Mouse (Mus musculus): Measurements from ENCODE around the gene Cers3.

Cers3 gene

DNA sequence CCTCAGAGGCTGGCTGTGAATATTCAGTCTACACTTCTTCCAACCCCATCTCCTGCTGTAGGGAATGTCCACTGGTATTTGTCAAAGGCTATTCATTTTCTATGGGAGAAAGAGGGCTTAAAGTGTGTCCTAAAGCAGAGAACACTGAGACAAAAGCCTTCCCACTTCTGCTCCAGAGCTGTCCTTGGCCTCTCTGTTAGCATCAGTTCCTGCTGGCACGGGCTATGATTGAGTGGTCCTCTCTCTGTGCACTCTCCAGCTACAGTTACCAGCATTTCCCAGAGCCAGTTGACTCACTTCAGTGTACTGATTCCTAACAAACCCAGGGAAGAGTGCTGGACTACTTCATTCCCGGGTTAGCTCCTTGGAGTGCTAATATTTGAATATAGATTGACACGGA lies 43.2 kb downstream of the Cers3 start:
- DNase-seq: no peak

DNA sequence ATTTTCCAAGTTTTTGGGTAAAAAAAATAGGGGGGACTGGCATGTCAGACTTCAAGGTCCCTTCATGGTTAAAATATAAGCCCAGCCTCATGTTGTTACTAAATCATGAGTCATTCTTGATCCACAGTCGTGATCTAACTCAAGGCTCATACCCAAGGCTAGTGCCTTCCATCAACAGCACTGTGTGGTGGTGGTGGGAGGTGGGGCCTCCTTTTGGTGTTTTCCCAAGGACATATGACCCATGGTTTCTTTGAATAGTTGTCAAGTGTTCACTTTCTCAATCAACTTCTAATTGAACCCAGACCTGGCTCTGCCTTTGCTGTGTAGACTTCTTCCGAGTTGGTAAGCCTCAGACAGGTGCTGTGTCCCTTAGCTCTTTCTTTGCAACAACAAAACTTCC lies 44.5 kb downstream of the Cers3 start:
- DNase-seq: no peak

DNA sequence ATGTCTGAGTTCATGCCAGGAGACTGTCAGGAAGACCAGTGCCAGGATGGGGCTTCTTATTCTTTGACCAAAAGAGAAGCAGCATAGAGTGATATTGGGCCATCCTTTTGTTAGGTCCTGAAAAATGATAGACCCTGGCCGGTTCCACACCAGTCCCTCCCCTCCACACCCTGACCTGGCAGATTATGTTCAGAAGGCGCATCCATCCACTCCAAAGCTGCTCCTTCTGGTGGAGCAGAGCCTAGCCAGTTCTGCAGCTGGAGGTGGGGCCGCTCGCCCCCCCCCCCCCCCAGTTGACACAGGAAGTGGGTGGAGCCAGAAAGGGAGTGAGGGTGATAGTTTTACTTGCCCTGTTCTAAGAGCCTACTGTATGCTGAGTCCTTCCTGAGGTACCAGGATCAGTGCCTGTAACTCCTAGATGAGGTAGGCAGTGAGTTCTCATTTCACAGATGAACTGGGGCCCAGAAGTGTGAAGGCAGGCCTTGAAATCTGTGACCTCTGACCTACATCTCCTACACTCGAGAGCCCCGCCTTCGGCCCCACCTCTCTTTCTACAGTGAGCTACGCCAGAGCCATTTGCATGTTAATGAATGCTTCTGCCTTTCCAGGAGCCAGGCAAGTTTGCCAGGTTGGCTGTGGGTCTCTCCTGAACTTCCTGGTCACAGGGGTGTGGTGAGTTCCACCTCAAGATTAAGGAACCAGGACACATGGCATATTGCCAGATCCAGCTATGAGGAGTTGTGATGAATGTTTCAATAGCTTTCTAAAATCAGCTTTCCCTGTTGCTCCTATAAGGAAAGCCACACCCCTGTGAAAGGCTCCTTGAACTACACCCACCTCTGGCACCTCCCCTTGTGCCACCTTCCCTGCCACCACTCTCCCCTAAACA lies 46.8 kb downstream of the Cers3 start:
- no peak for DNase-seq

DNA sequence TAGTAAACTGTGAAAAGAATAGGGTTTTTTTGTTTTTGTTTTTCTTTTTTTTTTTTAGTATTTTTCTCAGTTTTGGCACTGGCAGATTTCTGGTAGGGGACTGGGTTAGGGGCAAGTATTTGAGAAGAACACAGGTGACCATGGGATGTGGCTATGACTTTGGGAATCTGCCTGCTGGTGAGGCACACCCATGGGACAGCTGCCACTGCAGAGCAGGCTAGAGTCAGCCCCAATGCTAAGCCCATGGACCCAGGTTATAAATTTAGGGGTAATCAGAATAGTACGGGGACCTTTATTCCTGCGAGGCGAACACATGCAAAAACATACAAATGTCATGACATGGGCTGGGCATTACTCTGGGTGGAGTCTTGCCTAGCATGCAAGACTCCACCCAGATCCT lies 47.7 kb downstream of the Cers3 start:
- DNase-seq: no peak

DNA sequence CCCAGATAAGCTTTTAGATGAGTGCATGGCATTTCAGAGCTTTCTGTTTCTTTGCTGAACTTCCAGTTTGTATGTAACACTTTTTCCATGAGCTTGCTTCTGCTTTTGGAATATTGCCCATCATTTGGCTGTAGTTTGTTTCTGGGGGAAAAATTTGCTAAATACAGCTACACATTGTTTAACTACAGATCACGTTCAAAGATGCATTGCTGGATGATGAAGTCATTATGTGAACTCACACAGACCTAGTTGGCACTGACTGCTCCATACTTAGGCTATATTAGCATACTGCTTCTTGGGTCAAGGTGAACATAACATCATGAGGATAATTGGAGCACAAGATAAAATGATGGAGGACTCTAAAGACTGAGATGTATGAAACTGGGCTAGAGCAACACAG lies 53.6 kb downstream of the Cers3 start:
- no peak for DNase-seq

DNA sequence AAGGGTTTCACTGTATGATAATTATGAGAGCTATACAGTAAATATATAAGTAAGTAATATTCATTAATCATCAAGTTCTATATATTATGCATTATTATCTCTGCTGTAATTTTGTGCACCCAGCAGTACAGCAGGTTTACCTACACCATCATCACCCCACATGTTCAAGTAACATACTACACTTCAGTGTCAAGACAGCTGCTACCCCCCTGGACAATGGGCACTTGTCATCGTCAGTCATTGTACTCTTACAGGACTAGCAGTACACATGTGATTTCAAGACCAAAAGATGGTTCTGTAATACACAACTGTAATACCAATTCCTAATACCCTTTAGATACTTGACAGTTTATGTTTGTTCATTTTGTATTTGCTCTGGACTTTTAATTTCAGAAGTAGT lies 54.0 kb downstream of the Cers3 start:
- DNase-seq: no peak

DNA sequence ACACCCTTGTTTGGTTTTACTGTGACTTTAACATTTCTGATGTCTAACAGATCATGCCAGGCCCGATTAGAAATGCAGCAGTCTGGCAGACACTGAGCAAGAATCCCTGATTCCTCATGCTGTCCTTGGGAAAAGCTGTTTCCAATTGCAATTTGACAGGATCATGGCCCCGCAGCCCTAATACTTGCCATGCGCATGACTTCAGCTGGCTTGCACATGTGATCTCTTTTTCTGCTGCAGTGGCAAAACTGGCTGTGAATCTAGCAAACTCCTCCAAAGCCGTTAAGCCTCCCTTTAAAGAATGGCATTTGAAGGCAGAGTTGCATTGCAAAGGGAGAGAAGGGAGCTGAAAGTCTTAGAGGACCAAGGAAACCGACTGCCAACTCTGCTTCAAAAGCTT lies 55.5 kb downstream of the Cers3 start:
- DNase-seq: no peak

DNA sequence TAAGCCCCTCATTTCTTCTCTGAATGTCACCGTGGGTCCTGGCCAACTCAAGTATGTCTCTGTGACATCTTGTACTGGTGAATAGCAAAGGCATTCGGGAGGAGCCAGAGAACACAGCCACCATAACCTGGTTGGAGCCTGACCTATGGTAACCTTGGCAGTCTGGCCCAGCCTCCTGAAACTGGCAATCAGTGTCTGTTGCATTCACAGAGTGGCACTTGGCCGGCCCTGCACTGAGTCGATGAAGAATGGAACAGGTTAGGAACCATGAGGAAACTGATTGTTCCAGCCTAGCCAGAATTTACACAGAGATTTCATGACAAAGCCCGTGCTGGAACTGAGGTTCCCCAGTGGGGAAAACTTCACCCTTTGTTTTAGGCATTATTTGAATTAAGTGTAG lies 57.5 kb downstream of the Cers3 start:
- DNase-seq: no peak

DNA sequence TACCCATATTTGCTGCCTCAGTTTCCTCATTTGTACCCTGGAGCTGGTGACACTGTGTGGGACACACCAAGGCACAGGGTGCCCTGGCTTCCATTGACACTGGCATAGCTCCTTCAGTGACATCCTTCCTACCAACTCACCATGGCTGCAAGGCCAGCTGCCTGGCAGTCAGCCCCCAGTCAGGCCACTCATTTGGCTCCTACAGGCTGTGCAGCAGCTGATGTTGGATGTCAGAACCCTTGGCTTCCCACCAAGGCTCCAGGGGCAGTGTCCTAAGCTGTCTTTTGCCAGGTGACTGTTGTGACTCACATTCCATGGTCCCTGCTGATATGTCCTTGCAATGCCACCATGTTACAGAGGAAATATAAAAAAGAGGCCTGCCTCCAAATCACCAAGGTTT lies 58.5 kb downstream of the Cers3 start:
- no peak for DNase-seq

DNA sequence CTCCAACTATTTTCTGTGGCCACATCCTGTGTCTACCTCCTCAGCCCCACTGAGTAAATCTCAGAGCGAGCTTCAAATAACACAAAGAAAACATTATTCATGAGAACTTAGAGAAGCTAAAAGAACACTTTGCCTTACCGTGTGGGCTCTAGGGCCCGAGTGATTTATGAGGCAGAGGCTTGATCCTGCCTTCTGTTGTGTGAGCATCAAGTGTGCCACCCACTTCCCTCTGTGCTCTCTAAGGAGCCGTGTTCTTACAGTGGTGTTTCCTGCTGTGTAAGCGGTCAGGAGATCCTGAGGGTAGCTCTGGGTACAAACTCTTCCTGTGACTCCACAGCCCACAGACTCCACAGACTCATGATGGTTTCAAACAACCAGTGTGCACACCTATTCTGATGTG lies 60.5 kb downstream of the Cers3 start:
- no peak for DNase-seq

DNA sequence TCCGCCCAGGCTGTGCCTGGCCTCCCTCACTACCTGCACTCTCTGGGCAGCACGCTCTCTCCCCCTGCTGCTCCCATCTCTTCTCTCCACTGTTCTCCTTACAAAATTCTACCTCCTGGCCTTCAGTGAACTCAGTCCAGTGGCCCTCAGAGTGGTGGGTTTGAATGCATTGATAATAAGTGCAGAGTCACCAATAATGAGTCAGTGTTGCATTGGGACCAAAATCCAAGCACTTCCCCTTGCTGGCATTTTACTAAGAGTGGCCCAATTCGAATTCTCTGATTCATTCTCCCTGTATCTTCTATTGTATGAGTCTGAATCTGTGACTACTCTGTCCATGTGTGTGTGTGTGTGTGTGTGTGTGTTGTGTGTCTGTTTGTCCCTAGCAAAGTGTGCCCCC lies 63.5 kb downstream of the Cers3 start:
- no peak for DNase-seq

DNA sequence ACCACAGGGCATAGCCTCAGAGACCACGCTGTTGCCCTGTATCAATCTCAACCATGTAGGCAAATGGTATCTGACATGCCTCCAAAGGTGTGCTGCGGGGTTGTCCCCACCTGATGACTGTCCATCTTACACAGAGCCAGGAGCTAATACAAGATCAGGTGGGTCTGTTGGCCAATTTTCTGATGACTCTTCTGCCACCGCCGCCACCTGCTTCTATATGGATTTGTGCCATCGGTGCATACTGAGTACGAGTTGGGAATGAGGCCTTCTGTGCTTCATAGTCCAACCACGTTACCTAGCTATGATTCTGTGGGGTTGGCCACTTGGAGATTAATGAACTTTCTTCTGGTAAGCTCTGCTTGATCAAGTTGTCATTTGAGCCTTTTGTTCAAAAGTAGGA lies 67.1 kb downstream of the Cers3 start:
- DNase-seq: no peak

DNA sequence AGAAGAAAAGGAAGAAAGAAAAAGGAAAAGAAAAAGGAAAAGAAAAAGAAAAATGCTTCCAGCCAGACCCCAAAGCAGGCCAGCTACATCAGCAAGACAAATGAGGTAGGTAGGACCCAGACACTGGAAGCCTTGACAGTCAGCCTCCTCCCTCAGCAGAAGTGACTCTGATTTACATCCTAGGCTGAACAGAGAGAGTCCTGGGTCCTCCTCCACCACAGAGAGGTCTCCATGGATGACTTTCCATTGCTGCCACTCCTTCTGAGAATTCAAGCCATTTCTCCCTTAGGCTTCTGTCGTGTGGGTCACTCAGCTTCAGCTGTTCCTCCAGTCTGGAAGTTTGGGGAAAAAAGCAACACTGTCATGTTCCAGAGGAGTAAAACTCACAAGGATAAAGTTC lies 68.0 kb downstream of the Cers3 start:
- DNase-seq: no peak

DNA sequence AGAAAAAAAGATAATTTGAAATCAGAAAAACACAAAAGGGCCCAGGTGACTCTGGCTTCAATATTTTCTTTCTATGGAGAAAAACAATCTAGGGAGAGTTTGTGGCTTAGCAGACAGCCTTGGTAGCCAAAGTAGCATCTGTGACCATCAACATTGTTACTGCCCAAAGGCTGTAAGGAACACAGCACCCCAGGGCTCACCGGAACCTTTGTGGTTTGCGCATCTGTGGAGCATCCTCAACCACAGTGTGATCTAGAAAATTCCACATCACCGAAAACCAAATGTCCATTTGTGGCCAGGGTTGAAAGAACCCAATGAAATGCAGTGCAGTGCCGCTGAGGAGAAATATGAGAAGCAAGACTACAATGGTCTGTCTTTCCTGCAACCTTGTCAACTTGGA lies 69.0 kb downstream of the Cers3 start:
- DNase-seq: no peak

DNA sequence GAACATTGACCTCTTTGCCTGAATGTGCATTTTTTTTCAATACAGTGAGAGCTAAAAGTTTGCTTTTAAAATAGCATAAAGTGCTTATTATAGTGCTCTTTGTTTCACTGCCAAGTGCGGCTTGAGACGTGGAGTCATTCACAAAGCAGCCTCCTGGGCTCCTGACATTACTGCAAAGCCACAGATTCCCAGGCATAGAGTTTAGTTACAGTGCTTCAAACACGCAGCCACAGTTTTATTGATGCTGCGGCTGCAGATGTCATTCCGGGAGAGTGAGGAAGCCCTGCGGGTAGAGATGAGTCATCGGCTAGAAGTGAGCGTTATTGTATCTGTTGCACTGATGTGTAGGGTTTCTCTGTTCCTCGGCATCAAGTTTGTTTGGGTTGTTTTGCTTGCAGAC lies 69.4 kb downstream of the Cers3 start:
- no peak for DNase-seq

DNA sequence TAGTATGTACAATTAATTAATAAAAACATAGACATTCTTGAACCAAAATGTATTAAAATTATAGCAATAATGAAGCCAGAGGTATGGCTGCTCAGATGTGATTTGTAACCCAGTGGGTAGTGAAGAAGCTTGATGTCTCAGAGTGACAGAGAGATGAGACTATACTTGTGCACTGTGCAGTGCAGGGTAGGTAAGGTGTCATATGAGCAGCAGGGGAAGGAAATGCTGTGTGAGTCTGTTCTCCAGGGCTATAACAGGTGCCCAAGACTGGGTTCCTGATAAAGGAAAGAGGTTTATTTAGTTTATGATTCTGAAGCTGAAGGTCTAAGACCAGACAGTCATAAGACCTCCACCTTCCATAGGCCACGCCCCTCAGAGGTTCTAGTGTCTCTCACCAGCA lies 69.9 kb downstream of the Cers3 start:
- no peak for DNase-seq

DNA sequence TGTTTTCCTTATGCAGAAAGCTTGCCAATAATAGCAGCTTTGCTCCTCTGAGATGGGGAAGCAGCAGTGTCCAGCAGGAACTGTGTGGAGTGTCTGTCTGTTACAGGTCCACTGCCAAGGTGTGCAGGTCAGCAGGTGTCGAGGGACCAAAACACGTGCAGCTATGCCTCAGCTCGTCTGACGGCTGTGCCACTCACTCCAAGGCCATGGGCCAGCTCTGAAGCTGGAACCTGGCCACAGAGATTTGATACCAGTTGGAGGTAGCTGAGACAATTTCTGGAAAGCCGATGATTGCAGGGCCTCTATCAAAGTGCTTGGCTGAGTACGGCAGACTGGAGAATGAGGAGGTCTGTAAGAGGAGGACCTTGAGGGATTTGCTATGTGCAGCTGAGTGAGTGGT lies 72.2 kb downstream of the Cers3 start:
- no peak for DNase-seq

DNA sequence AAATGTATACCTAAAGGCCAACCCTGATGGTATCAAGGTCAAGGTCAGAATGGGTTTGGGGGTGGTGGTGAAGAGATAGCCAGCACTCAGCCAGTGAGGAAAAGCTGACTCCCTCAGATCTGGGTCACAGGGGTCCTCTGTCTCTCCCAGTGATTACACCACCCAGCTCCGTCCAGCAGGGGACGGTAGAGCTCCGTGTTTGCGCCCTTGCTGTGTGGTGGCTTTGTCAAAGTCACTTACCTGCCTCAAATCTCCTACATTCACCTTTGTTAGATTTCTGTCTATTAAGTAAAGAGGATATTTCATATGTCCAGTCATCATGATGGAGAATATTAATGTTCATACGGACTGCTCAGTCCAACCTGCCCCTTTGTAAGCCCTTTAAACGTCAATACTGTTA lies 76.7 kb downstream of the Cers3 start:
- peak; percentile 26 to 31 for DNase-seq

DNA sequence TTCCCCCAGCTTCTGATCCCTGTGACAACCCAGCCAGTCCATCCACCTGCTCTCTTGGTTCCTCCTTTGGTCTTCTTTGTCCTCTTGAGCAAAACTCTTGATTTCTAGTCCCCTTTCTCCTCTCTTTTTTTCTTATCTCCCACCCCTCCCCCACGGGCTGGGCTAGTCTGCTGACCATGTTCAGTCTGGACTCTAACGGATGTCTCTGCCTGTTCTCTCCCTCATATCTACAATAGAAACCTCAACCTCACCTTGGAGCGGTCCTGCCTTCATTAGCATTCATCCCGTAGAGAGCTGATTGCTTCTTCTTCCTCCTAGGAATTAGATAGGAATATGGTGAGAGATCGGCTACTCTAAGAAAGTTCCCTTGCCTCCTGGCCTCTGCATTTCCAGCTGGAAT lies 87.5 kb downstream of the Cers3 start:
- no peak for DNase-seq

DNA sequence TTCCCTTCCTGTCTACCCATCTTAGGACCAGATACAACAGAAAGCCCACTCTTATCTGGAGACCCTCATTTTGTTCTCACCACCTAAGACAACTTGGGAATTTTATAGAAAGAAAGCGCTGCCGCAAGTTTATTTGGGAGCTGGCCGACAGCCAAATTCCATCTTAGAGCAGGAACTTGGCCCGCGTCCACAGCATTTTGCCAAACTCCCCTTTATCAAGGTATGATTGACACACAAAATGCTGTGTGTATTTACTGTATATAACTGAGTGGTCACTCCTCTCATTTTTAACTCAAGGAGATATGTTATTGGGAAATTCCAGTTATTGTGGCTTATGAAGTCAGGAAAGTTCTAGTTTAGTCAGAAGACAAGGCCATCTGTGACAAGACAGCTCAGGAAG lies 88.0 kb downstream of the Cers3 start:
- DNase-seq: no peak

DNA sequence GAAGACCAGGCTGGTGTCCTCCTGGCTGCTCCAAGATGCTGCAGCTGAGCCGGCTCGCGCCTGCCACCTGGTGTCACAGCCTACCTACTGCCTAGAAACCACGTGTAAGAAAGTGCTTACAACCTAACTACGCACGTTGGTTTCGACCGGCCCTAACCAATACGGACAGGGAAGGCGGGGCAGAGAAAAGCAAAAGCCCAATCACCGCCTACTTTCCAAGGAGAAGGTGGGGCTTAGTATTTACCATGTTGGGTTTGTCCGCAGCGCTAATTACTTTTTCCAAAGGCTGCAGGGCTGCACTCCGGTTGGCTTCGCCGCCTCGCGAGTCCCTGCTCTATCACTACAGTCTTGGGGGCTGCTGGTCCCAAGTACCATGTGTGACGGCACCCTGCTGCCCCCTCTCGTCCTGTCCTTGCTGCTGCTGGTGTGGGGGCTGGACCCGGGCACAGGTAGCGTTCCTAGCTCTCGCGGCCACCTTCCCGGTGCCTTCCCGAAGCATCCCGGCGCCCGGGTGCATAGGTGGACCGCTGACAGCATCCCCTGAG lies 96.2 kb downstream of the Cers3 start, which contains the start of gene Adamts17:
TSS of gene Adamts17 (plus strand) at position 273 of the 545 bp plus-strand sequence.
- DNase-seq: peak; percentile 87 to 90

DNA sequence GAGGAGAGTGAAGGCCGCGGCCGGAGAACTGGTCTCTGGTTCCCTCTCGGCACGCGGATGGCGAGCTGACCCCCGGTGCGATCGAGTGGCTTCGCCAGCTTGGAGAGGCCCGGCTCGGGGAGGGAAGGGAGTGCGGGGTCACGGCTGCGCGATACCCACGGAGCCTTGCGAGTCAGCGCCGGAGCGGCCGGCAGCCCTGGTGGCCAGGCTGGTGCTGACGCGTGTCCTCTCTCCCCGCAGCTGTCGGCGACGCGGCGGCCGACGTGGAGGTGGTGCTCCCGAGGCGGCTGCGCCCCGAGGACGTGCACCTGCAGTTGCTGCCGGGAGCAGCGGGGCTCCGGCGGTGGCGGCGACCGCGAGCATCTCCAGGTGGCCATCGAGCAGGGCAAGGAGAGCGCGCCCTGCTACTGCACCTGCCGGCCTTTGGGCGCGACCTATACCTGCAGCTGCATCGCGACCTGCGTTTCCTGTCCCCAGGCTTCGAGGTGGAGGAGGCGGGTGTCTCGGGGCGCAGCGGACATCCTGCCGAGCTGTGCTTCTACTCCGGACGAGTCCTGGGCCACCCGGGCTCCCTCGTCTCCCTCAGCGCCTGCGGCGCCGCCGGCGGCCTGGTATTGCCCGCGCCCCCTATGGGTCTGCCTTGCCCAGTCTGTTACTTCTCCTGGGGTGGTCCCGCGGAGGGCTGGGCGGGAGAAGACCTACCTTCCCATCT lies 96.9 kb downstream of the Cers3 start:
- peak; percentile 75 to 79 for DNase-seq

DNA sequence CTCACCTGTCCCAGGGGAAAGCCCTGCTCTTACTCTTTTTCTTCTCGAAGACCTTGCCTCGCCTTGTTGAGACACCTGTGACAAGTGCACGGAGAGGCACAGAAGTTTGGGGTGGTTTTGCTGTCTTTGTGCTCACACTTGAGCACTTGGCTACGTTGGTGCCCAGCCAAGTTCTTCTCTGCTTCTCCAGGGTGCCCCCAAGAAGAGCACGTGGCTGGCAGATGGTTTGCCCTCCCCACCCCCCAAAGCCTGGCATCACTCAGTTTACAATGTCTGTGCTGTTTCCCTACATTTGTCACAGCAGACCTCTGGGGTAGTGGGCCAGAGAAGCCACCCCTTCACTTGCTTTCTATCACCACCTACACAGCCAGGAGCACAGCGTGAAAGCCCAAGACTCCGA lies 97.9 kb downstream of the Cers3 start:
- DNase-seq: peak; percentile 10

DNA sequence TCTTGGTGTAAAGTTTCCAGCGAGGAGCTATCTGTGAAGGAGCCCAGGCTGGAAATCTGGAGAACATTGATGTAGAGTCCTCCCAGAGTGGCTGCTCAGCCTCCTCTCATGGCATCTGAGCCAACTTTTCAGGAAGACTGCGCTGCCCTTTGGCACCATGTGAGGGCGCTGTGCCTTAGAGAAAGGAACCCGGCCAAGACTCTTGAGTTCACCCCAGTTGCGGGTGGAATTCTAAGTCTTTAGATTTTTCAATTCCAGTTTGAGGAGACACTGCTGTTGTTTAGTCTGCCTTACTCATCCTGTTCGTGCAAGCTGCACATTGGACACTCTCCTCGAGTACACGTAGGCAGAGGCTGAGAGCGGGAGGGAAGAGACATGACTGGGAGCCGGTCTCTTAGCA lies 98.7 kb downstream of the Cers3 start:
- peak in 1 of 2 experiments; percentile 34 for DNase-seq
